Mouse (Mus musculus) stomach, postnatal 0 days (tissue): ENCODE results near the gene Gm49673.
"Not testable (repeated sequence)": the region's sequence is repeated elsewhere in the genome, so short reads cannot be mapped to it uniquely, and the experiment has no call there.

Experiments used
- CTCF ChIP-seq: IDR thresholded peaks from 2 replicates; pipeline ENCODE4 v1.5.1; 2016; ENCODE audit warnings: antibody characterized with exemption, low read depth, mild to moderate bottlenecking, moderate library complexity
- EP300 ChIP-seq: optimal IDR thresholded peaks from 2 replicates; pipeline ENCODE3; 2016; ENCODE audit warnings: antibody characterized with exemption

DNA sequence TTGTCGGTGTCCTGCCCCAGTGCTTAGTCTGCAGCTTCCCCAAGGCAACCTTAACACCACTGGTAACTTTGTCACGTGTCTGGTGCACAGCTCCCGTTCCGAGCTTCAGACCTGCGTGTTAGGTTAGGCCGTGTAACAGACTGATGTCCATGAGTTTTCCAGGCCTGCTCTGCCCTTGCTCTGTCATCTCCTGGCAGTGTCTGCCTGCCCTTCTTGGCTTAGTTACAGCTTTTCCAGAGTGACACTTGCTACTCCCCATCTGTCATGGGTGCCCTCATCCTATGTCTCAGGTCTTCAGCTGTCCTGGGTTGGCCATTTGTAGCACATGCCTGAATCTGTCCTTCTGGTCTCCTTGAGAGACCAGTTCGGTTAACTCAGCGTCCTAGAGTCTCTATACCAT is 19.8 kb upstream of the Gm49673 start:
- TF ChIP-seq CTCF, EP300: not testable (repeated sequence)
